In genomic region chr4:35156149-35156611, GRCm38 (mm10) we compare ENCODE assay signal across 8 mouse cellular contexts. TPM values are rescaled to one million over a fixed set of nuclear protein-coding genes. Genes with fewer than 3 reads are reported as not detected.
DNase-seq lines count a peak whose midpoint lies in the region; ATAC-seq and TF ChIP-seq lines count a peak whose summit lies in the region.

No protein-coding gene starts in this region.

- H3K27me3 ChIP-seq in heart, adult 2 months (ENCODE audit: control insufficient read depth, insufficient read depth, low read length): no peaks in the 10 kb centered on the region
- H3K27me3 ChIP-seq in liver, embryonic 14.5 days (ENCODE audit: control insufficient read depth, insufficient read depth, low read length): peaks cover 2% of the 10 kb centered on the region; the same call in 1 of the 2 replicates
- H3K27me3 ChIP-seq in myocyte (ENCODE audit: control insufficient read depth, insufficient read depth, insufficient read length): no peaks in the 10 kb centered on the region
- no peaks in the 10 kb centered on the region for H3K27me3 ChIP-seq in stomach, embryonic 16.5 days (ENCODE audit: control insufficient read depth, insufficient read depth, low read length)

- intact Hi-C loops in left cerebral cortex, adult 2 months (cut with DNase I): no loop called here
- intact Hi-C loops in heart, adult 2 months (cut with DNase I): loop anchor here (5.0 kb wide), 2 partner anchors 36 to 59 kb away; no protein-coding TSS in a partner anchor

- WGBS in heart, adult 2 months: 1% methylated on average over 26 of the region's 26 CpGs
- 0% methylated on average over 26 of the region's 26 CpGs for WGBS in liver, embryonic 14.5 days (ENCODE audit: insufficient replicate concordance)
- WGBS in stomach, embryonic 16.5 days: 2% methylated on average over 26 of the region's 26 CpGs

- no peaks in the 10 kb centered on the region for H3K36me3 ChIP-seq in heart, adult 2 months (ENCODE audit: control insufficient read depth, insufficient read depth, low read length)
- H3K36me3 ChIP-seq in liver, embryonic 14.5 days (replicated peaks; ENCODE audit: control insufficient read depth, insufficient read depth, low read depth): no peaks in the 10 kb centered on the region
- no peaks in the 10 kb centered on the region for H3K36me3 ChIP-seq in myocyte (ENCODE audit: control insufficient read depth, insufficient read depth)
- no peaks in the 10 kb centered on the region for H3K36me3 ChIP-seq in stomach, embryonic 16.5 days (ENCODE audit: control insufficient read depth, insufficient read depth, low read length)

- TF ChIP-seq POLR2A in heart, adult 2 months (IDR thresholded peaks at IDR 0.05; ENCODE audit: insufficient read depth, low read depth, low read length): no peak
- TF ChIP-seq POLR2A in myocyte (IDR thresholded peaks at IDR 0.05; ENCODE audit: insufficient read length, low read depth): no peak

- peak overlapping the region; percentile 72 for H3K9ac ChIP-seq in heart, adult 2 months (ENCODE audit: low read depth, low read length)
- peak overlapping the region; percentile 61 for H3K9ac ChIP-seq in liver, embryonic 14.5 days (replicated peaks)
- H3K9ac ChIP-seq in stomach, embryonic 16.5 days (ENCODE audit: low read length): peak overlapping the region; percentile 79

- no peak for TF ChIP-seq EP300 in heart, adult 2 months (IDR thresholded peaks at IDR 0.05; ENCODE audit: insufficient read depth, low read depth, low read length)
- TF ChIP-seq EP300 in liver, embryonic 14.5 days (IDR thresholded peaks at IDR 0.05; ENCODE audit: low read depth): no peak

- H3K4me3 ChIP-seq in left cerebral cortex, adult 2 months: peak overlapping the region; percentile 68
- peak overlapping the region; percentile 67 for H3K4me3 ChIP-seq in heart, adult 2 months
- H3K4me3 ChIP-seq in liver, embryonic 14.5 days (ENCODE audit: insufficient read depth in 1 of 2, low read depth in 2 of 2, low read length in 2 of 2): peak overlapping the region; percentile 61 to 69
- peak overlapping the region; percentile 26 for H3K4me3 ChIP-seq in myocyte
- peak overlapping the region; percentile 79 for H3K4me3 ChIP-seq in stomach, embryonic 16.5 days (replicated peaks; ENCODE audit: low read length)

- DNase-seq in left cerebral cortex, adult 2 months (ENCODE audit: extremely low spot score in 1 of 2, low spot score in 2 of 2): peak; percentile 23 to 31
- DNase-seq in left cerebral cortex, adult 8-10 months (ENCODE audit: low spot score in 2 of 2): no peak
- DNase-seq in embryo, embryonic 11.5 days (ENCODE audit: low read depth, low spot score): peak; percentile 42
- DNase-seq in heart, adult 2 months: peak; percentile 77 to 79
- DNase-seq in kidney, adult 11 months: peak; percentile 86
- DNase-seq in liver, embryonic 14.5 days (ENCODE audit: low read depth in 3 of 3, low spot score in 3 of 3): no peak

- peak overlapping the region; percentile 70 for H3K27ac ChIP-seq in left cerebral cortex, adult 2 months
- peak overlapping the region; percentile 69 for H3K27ac ChIP-seq in heart, adult 2 months
- H3K27ac ChIP-seq in liver, embryonic 14.5 days: no peak overlapping the region
- H3K27ac ChIP-seq in stomach, embryonic 16.5 days (ENCODE audit: low read length): peak overlapping the region; percentile 88

- H3K79me2 ChIP-seq in heart, adult 2 months (replicated peaks; ENCODE audit: control insufficient read depth, insufficient read depth, low read length): no peaks in the 10 kb centered on the region
- H3K79me2 ChIP-seq in myocyte (ENCODE audit: control insufficient read depth, insufficient read depth): no peaks in the 10 kb centered on the region

- no peak overlapping the region for H3ac ChIP-seq in myocyte (ENCODE audit: control insufficient read depth, insufficient read length)

- TF ChIP-seq CTCF in left cerebral cortex, adult 2 months (IDR thresholded peaks at IDR 0.05): no peak
- no peak for TF ChIP-seq CTCF in heart, adult 2 months (IDR thresholded peaks at IDR 0.05)
- TF ChIP-seq CTCF in liver, embryonic 14.5 days (IDR thresholded peaks at IDR 0.05; ENCODE audit: low read depth): no peak

- no peaks in the 10 kb centered on the region for H3K4me1 ChIP-seq in heart, adult 2 months (ENCODE audit: control insufficient read depth, insufficient read depth, low read length)
- peaks cover 0 to 2% of the 10 kb centered on the region in 2 experiments; a peak in 1 of 4 replicates for H3K4me1 ChIP-seq in liver, embryonic 14.5 days (replicated peaks; ENCODE audit: control insufficient read depth in 2 of 2, insufficient read depth in 2 of 2, low read length in 1 of 2)
- H3K4me1 ChIP-seq in stomach, embryonic 16.5 days (ENCODE audit: control insufficient read depth, insufficient read depth, low read length): peaks cover 10% of the 10 kb centered on the region; the same call in 1 of the 2 replicates

- peak overlapping the region; percentile 79 for H3K4me2 ChIP-seq in liver, embryonic 14.5 days (ENCODE audit: low read depth)
- peak overlapping the region; percentile 90 for H3K4me2 ChIP-seq in myocyte (ENCODE audit: low read depth)
- H3K4me2 ChIP-seq in stomach, embryonic 16.5 days (ENCODE audit: low read depth, low read length): peak overlapping the region; percentile 67

- no peaks in the 10 kb centered on the region for H3K9me3 ChIP-seq in liver, embryonic 14.5 days (ENCODE audit: control insufficient read depth, low read length)
- H3K9me3 ChIP-seq in stomach, embryonic 16.5 days (replicated peaks; ENCODE audit: control insufficient read depth, low read length): no peaks in the 10 kb centered on the region

- peak; percentile 69 for ATAC-seq in liver, embryonic 14.5 days (ENCODE audit: insufficient read depth)
- ATAC-seq in stomach, embryonic 16.5 days (ENCODE audit: insufficient read depth, low FRiP score): peak; percentile 70; the same call in 1 of the 2 replicates

TF ChIP-seq in myocyte, 11 proteins besides CTCF, POLR2A, EP300 and RAD21:
- no peak for TF ChIP-seq CEBPB (IDR thresholded peaks at IDR 0.05; ENCODE audit: insufficient read depth, poor library complexity, severe bottlenecking)
- no peak for TF ChIP-seq TCF12 (IDR thresholded peaks at IDR 0.05; ENCODE audit: insufficient read depth, poor library complexity, severe bottlenecking)
- no peak for TF ChIP-seq USF1 (IDR thresholded peaks at IDR 0.05; ENCODE audit: low read depth)
- no peak for TF ChIP-seq TCF3 (IDR thresholded peaks at IDR 0.05; ENCODE audit: insufficient read length, low read depth)
- no peak for TF ChIP-seq REST (IDR thresholded peaks at IDR 0.05; ENCODE audit: insufficient read depth, insufficient read length)
- no peak for TF ChIP-seq E2F4 (IDR thresholded peaks at IDR 0.05; ENCODE audit: insufficient read depth)
- no peak for TF ChIP-seq MYOD1 (IDR thresholded peaks at IDR 0.05; ENCODE audit: control insufficient read depth in 1 of 3, insufficient read length in 2 of 3, low read depth in 2 of 3)
- no peak for TF ChIP-seq MAX (IDR thresholded peaks at IDR 0.05; ENCODE audit: low read depth)
- no peak for TF ChIP-seq MYOG (IDR thresholded peaks at IDR 0.05; ENCODE audit: control insufficient read depth in 1 of 3, insufficient read depth in 1 of 3, insufficient read length in 2 of 3, low read depth in 2 of 3)
- no peak for TF ChIP-seq POLR2AphosphoS2 (IDR thresholded peaks at IDR 0.05; ENCODE audit: insufficient read length, low read depth)

RNA-seq across cellular contexts. Expression of gene Mob3b, which starts 1.1 kb away (rescaled TPM):
- total RNA-seq in left cerebral cortex, adult 2 months (2021): 1 to 10 TPM; 2.8 to 4.0 TPM
- 1 to 10 TPM; 6.3 to 8.9 (median 7.7) TPM for total RNA-seq in left cerebral cortex, adult 8-10 months (2022)
- total RNA-seq in heart, adult 2 months (2021): 1 to 10 TPM; 1.2 to 1.4 TPM
- polyA plus RNA-seq in heart, adult 2 months (2012; rRNA removed): 0.56 and 0.66 TPM in 2 replicates
- polyA plus RNA-seq in liver, embryonic 14.5 days (2012; rRNA removed): 1.3 and 1.4 TPM in 2 replicates
- polyA plus RNA-seq in liver, embryonic 14.5 days (2014; fragmentation: Nextera tagmentation; extraction: Ambion mirVana): 2.6 and 2.8 TPM in 2 replicates
- 0.12 TPM for polyA plus RNA-seq in myocyte (2012; fragmentation: generic; extraction: Trizol)
- 24.3 and 26.8 TPM in 2 replicates for polyA plus RNA-seq in stomach, embryonic 16.5 days (2015; fragmentation: Nextera tagmentation; extraction: Ambion mirVana)

RNA-seq across cellular contexts. Expression of gene Ifnk, which starts 4.3 kb away (rescaled TPM):
- not detected for total RNA-seq in left cerebral cortex, adult 2 months (2021)
- not detected for total RNA-seq in left cerebral cortex, adult 8-10 months (2022)
- not detected for total RNA-seq in heart, adult 2 months (2021)
- polyA plus RNA-seq in heart, adult 2 months (2012; rRNA removed): not detected in 2 replicates
- polyA plus RNA-seq in liver, embryonic 14.5 days (2012; rRNA removed): not detected in 2 replicates
- polyA plus RNA-seq in liver, embryonic 14.5 days (2014; fragmentation: Nextera tagmentation; extraction: Ambion mirVana): not detected in 2 replicates
- not detected for polyA plus RNA-seq in myocyte (2012; fragmentation: generic; extraction: Trizol)
- 0.30 and 0.34 TPM in 2 replicates for polyA plus RNA-seq in stomach, embryonic 16.5 days (2015; fragmentation: Nextera tagmentation; extraction: Ambion mirVana)

Comparison
In these comparisons a context has a peak if more than half of its experiments do, and no peak if none do; other contexts are left out.
1. DNase-seq: peak in left cerebral cortex, adult 2 months (2 of 2), embryo, embryonic 11.5 days (single experiment), heart, adult 2 months (2 of 2) and kidney, adult 11 months (single experiment); none in left cerebral cortex, adult 8-10 months (0 of 2) and liver, embryonic 14.5 days (0 of 3).
2. H3K4me3 ChIP-seq: peak in every context shown above with its lines; median percentile 79 in stomach, embryonic 16.5 days; 68 in left cerebral cortex, adult 2 months; 67 in heart, adult 2 months; 65 in liver, embryonic 14.5 days; 26 in myocyte.
3. Peak in every context shown above with its lines, with median percentiles within 50 percentile points of each other: H3K9ac ChIP-seq and H3K4me2 ChIP-seq.